Comparison of ENCODE assay signal across 7 mouse cellular contexts in genomic region chr2:61454311-61454728, GRCm38 (mm10).
DNase-seq lines count a peak whose midpoint lies in the region; ATAC-seq lines count a peak whose summit lies in the region.

No protein-coding gene starts in this region.

- peak; percentile 86 for ATAC-seq in midbrain, embryonic 13.5 days

- 0 out of 2 replicates have a peak overlapping the region, but pooled peaks have one; percentile 17 for H3K27ac ChIP-seq in midbrain, embryonic 13.5 days

- WGBS in midbrain, embryonic 13.5 days = 7% methylated on average over 12 of the region's 12 CpGs

- intact Hi-C loops in left cerebral cortex, postnatal 4 days (cut with DNase I) = no loop called here

- 0 out of 2 replicates have a peak overlapping the region, but pooled peaks have one; percentile 25 for H3K9ac ChIP-seq in midbrain, embryonic 13.5 days (replicated peaks)

- peaks cover 9% of the 10 kb centered on the region; the same call in 1 of the 2 replicates for H3K27me3 ChIP-seq in midbrain, embryonic 13.5 days

- no peaks in the 10 kb centered on the region for H3K36me3 ChIP-seq in midbrain, embryonic 13.5 days

- DNase-seq in adrenal gland, adult 2 months = peak; percentile 88
- DNase-seq in embryo, embryonic 11.5 days (ENCODE audit: low read depth, low spot score) = peak; percentile 85
- peak; percentile 97 for DNase-seq in heart, adult 11 months
- peak; percentile 81 for DNase-seq in kidney, adult 11 months
- peak; percentile 82 for DNase-seq in left cerebral cortex, postnatal 4 days
- peak; percentile 46 for DNase-seq in spleen, adult 12 weeks (ENCODE audit: low spot score)

- peaks cover 5% of the 10 kb centered on the region; the same call in 1 of the 2 replicates for H3K4me1 ChIP-seq in midbrain, embryonic 13.5 days (replicated peaks)

- peak overlapping the region; percentile 50 for H3K4me2 ChIP-seq in midbrain, embryonic 13.5 days (replicated peaks)

- H3K4me3 ChIP-seq in midbrain, embryonic 13.5 days (replicated peaks) = peak overlapping the region; percentile 35

- no peaks in the 10 kb centered on the region for H3K9me3 ChIP-seq in midbrain, embryonic 13.5 days

Comparison
In these comparisons a context has a peak if more than half of its experiments do, and no peak if none do; other contexts are left out.
1. Peak in every context shown above with its lines: DNase-seq, ATAC-seq, H3K4me3 ChIP-seq and H3K27ac ChIP-seq.
2. DNase-seq: peak in every context shown above with its lines; median percentile 97 in heart, adult 11 months; 88 in adrenal gland, adult 2 months; 85 in embryo, embryonic 11.5 days; 82 in left cerebral cortex, postnatal 4 days; 81 in kidney, adult 11 months; 46 in spleen, adult 12 weeks.